8 mouse cellular contexts compared by ENCODE assay signal in the genomic region with DNA sequence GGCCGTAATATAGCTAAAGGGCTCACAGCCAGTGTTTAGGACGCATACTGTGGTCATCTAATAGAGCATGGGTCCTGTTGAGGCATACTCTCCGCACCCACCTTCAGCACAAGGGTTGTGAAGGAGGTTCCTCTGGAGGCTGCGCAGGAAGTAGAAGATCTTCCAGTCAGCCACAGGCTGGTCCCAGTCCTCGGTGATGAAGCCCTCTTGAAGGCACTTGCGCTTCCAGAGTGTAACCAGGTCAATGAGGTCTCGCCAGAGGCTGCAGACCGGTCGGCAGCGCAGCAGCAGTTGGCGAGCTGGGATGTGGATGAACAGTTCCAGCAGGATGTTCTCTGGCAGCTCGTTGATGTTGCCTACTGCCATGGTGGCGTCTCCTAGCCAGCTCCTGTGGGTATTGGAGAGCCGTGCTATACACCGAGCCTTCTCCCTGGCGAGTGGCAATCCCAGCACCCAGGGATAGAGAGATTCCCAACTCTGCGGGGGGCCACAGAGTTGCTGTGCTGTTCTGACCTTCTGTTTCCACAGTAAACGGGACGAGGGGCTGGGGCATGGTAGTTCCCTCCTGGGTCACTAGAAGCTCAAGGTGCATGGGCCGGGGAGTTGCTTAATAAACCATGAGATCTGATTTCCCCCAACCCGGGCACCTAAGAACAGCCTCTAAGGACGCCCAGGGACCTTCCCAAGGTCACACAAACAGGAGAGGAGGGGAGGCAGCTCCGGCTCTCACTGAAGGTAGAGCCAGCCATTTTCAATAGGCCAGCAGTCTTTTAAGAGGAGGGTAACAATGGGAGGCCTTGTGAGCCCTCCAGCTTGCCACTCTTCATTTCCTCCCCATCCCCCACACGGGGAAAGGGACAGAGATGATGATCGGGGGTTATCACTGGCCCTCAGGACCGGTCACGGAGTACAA. TPM values are rescaled to one million over a fixed set of nuclear protein-coding genes. Genes with fewer than 3 reads are reported as not detected.
DNase-seq lines count a peak whose midpoint lies in the region; ATAC-seq and TF ChIP-seq lines count a peak whose summit lies in the region.

No protein-coding gene starts in this region.

- H3K27ac ChIP-seq in embryonic facial prominence, embryonic 14.5 days (replicated peaks; ENCODE audit: low read depth, low read length), result no peak overlapping the region
- peak overlapping the region; percentile 65 for H3K27ac ChIP-seq in kidney, postnatal 0 days
- H3K27ac ChIP-seq in midbrain, embryonic 14.5 days (replicated peaks; ENCODE audit: low read depth, low read length), result peak overlapping the region; percentile 92

- peak overlapping the region; percentile 66 for H3K4me3 ChIP-seq in embryonic facial prominence, embryonic 14.5 days (ENCODE audit: low read depth, low read length)
- peak overlapping the region; percentile 60 for H3K4me3 ChIP-seq in kidney, postnatal 0 days (replicated peaks; ENCODE audit: low read depth, low read length)
- H3K4me3 ChIP-seq in midbrain, embryonic 14.5 days (replicated peaks; ENCODE audit: low read depth, low read length), result peak overlapping the region; percentile 76

- H3K9ac ChIP-seq in embryonic facial prominence, embryonic 14.5 days (ENCODE audit: low read depth, low read length), result peak overlapping the region; percentile 75
- peak overlapping the region; percentile 77 for H3K9ac ChIP-seq in kidney, postnatal 0 days (ENCODE audit: low read depth, low read length)
- peak overlapping the region; percentile 90 for H3K9ac ChIP-seq in midbrain, embryonic 14.5 days (replicated peaks; ENCODE audit: low read length)

- peak overlapping the region; percentile 99 for H3K4me2 ChIP-seq in embryonic facial prominence, embryonic 14.5 days (ENCODE audit: low read depth, low read length)
- peak overlapping the region; percentile 98 for H3K4me2 ChIP-seq in kidney, postnatal 0 days (ENCODE audit: low read length)
- H3K4me2 ChIP-seq in midbrain, embryonic 14.5 days (ENCODE audit: low read length), result peak overlapping the region; percentile 82

- DNase-seq in kidney, adult 11 months, result peak; percentile 45
- DNase-seq in kidney, postnatal 14 days, result no peak
- peak; percentile 47 for DNase-seq in MN1 (ENCODE audit: low spot score)
- DNase-seq in embryonic facial prominence, embryonic 14.5 days (ENCODE audit: low spot score), result no peak
- DNase-seq in kidney, postnatal 0 days (ENCODE audit: low spot score), result no peak
- peak; percentile 76 for DNase-seq in midbrain, embryonic 14.5 days
- DNase-seq in urinary bladder, adult 2 months (ENCODE audit: low spot score), result no peak

- WGBS in embryonic facial prominence, embryonic 14.5 days, result 32% methylated on average over 26 of the region's 27 CpGs
- 33% methylated on average over 27 of the region's 27 CpGs for WGBS in kidney, postnatal 0 days
- WGBS in midbrain, embryonic 14.5 days, result 19% methylated on average over 27 of the region's 27 CpGs

- ATAC-seq in embryonic facial prominence, embryonic 14.5 days (ENCODE audit: low read depth), result no peak
- ATAC-seq in kidney, postnatal 0 days (replicated peaks; ENCODE audit: low FRiP score, low read depth), result no peak
- ATAC-seq in midbrain, embryonic 14.5 days (ENCODE audit: low FRiP score, low TSS enrichment), result peak; percentile 2; the same call in 1 of the 2 replicates
- ATAC-seq in activated CD4-positive, CD25-positive, alpha-beta regulatory T cell, adult 4 months, result no peak

- H3K9me3 ChIP-seq in embryonic facial prominence, embryonic 14.5 days (ENCODE audit: control insufficient read depth, low read length), result no peaks in the 10 kb centered on the region
- H3K9me3 ChIP-seq in kidney, postnatal 0 days (replicated peaks; ENCODE audit: low read length), result no peaks in the 10 kb centered on the region
- H3K9me3 ChIP-seq in midbrain, embryonic 14.5 days (ENCODE audit: control insufficient read depth, low read length), result no peaks in the 10 kb centered on the region

- H3K4me1 ChIP-seq in embryonic facial prominence, embryonic 14.5 days (ENCODE audit: control insufficient read depth, insufficient read depth, low read length), result peaks cover 6% of the 10 kb centered on the region; the same call in 1 of the 2 replicates
- H3K4me1 ChIP-seq in kidney, postnatal 0 days (replicated peaks; ENCODE audit: insufficient read depth, low read length), result no peaks in the 10 kb centered on the region; the same call in 1 of the 2 replicates
- peaks cover 19% of the 10 kb centered on the region for H3K4me1 ChIP-seq in midbrain, embryonic 14.5 days (ENCODE audit: control insufficient read depth, insufficient read depth, low read length)

- H3K27me3 ChIP-seq in embryonic facial prominence, embryonic 14.5 days (replicated peaks; ENCODE audit: control insufficient read depth, insufficient read depth, low read length), result peaks cover 35% of the 10 kb centered on the region
- peaks cover 18% of the 10 kb centered on the region; the same call in 1 of the 2 replicates for H3K27me3 ChIP-seq in kidney, postnatal 0 days (ENCODE audit: insufficient read depth, low read length)
- peaks cover 24% of the 10 kb centered on the region for H3K27me3 ChIP-seq in midbrain, embryonic 14.5 days (ENCODE audit: control insufficient read depth, insufficient read depth, low read length)

- TF ChIP-seq CTCF in kidney, postnatal 0 days (IDR thresholded peaks at IDR 0.05; ENCODE audit: low read depth), result no peak

- peaks cover 16% of the 10 kb centered on the region; the same call in 1 of the 2 replicates for H3K36me3 ChIP-seq in embryonic facial prominence, embryonic 14.5 days (ENCODE audit: control insufficient read depth, insufficient read depth, low read length)
- H3K36me3 ChIP-seq in kidney, postnatal 0 days (ENCODE audit: insufficient read depth, low read length), result 0 out of 2 replicates have a peak, but pooled peaks cover 11% of the 10 kb centered on the region
- H3K36me3 ChIP-seq in midbrain, embryonic 14.5 days (ENCODE audit: control insufficient read depth, insufficient read depth, low read length), result peaks cover 46% of the 10 kb centered on the region

RNA-seq across cellular contexts. Expression of gene Fbxo44, which starts 1.6 kb away (rescaled TPM):
- 7.7 and 9.6 TPM in 2 replicates for polyA plus RNA-seq in embryonic facial prominence, embryonic 14.5 days (2014; fragmentation: Nextera tagmentation; extraction: Ambion mirVana)
- 30.2 and 30.5 TPM in 2 replicates for polyA plus RNA-seq in kidney, postnatal 0 days (2015; fragmentation: Nextera tagmentation; extraction: Ambion mirVana)
- 102 and 106 TPM in 2 replicates for polyA plus RNA-seq in midbrain, embryonic 14.5 days (2014; fragmentation: Nextera tagmentation; extraction: Ambion mirVana)
- polyA plus RNA-seq in urinary bladder, adult 2 months (2012; rRNA removed), result 18.3 and 19.0 TPM in 2 replicates
- 1 to 10 TPM in 1 of 2 experiments, under 1 TPM in 1; 0.29 to 6.2 TPM for polyA plus RNA-seq in activated CD4-positive, CD25-positive, alpha-beta regulatory T cell, adult 4 months (2017; shearing (Covaris generic))

RNA-seq across cellular contexts. Expression of gene Fbxo2, which starts 1.7 kb away (rescaled TPM):
- polyA plus RNA-seq in embryonic facial prominence, embryonic 14.5 days (2014; fragmentation: Nextera tagmentation; extraction: Ambion mirVana), result 5.4 and 7.9 TPM in 2 replicates
- 2.5 and 3.7 TPM in 2 replicates for polyA plus RNA-seq in kidney, postnatal 0 days (2015; fragmentation: Nextera tagmentation; extraction: Ambion mirVana)
- polyA plus RNA-seq in midbrain, embryonic 14.5 days (2014; fragmentation: Nextera tagmentation; extraction: Ambion mirVana), result 3.2 and 4.0 TPM in 2 replicates
- polyA plus RNA-seq in urinary bladder, adult 2 months (2012; rRNA removed), result 3.6 and 4.6 TPM in 2 replicates
- polyA plus RNA-seq in activated CD4-positive, CD25-positive, alpha-beta regulatory T cell, adult 4 months (2017; shearing (Covaris generic)), result not detected

RNA-seq across cellular contexts. Expression of gene Fbxo6, which starts 6.8 kb away (rescaled TPM):
- 13.8 and 15.3 TPM in 2 replicates for polyA plus RNA-seq in embryonic facial prominence, embryonic 14.5 days (2014; fragmentation: Nextera tagmentation; extraction: Ambion mirVana)
- polyA plus RNA-seq in kidney, postnatal 0 days (2015; fragmentation: Nextera tagmentation; extraction: Ambion mirVana), result 28.5 and 33.7 TPM in 2 replicates
- 18.7 and 22.8 TPM in 2 replicates for polyA plus RNA-seq in midbrain, embryonic 14.5 days (2014; fragmentation: Nextera tagmentation; extraction: Ambion mirVana)
- 66.4 and 70.1 TPM in 2 replicates for polyA plus RNA-seq in urinary bladder, adult 2 months (2012; rRNA removed)
- 10 to 100 TPM; 48.2 to 57.2 TPM for polyA plus RNA-seq in activated CD4-positive, CD25-positive, alpha-beta regulatory T cell, adult 4 months (2017; shearing (Covaris generic))

RNA-seq across cellular contexts. Expression of gene Draxin, which starts 28.2 kb away (rescaled TPM):
- 0.56 and 0.67 TPM in 2 replicates for polyA plus RNA-seq in embryonic facial prominence, embryonic 14.5 days (2014; fragmentation: Nextera tagmentation; extraction: Ambion mirVana)
- 0.14 and 0.24 TPM in 2 replicates for polyA plus RNA-seq in kidney, postnatal 0 days (2015; fragmentation: Nextera tagmentation; extraction: Ambion mirVana)
- polyA plus RNA-seq in midbrain, embryonic 14.5 days (2014; fragmentation: Nextera tagmentation; extraction: Ambion mirVana), result 21.8 and 24.7 TPM in 2 replicates
- polyA plus RNA-seq in urinary bladder, adult 2 months (2012; rRNA removed), result 0.01 and 0.04 TPM in 2 replicates
- polyA plus RNA-seq in activated CD4-positive, CD25-positive, alpha-beta regulatory T cell, adult 4 months (2017; shearing (Covaris generic)), result under 1 TPM in 1 of 2 experiments, not detected in 1; 0.11 TPM

RNA-seq across cellular contexts. Expression of gene Mad2l2, which starts 28.5 kb away (rescaled TPM):
- 51.1 and 59.8 TPM in 2 replicates for polyA plus RNA-seq in embryonic facial prominence, embryonic 14.5 days (2014; fragmentation: Nextera tagmentation; extraction: Ambion mirVana)
- polyA plus RNA-seq in kidney, postnatal 0 days (2015; fragmentation: Nextera tagmentation; extraction: Ambion mirVana), result 73.1 and 77.2 TPM in 2 replicates
- polyA plus RNA-seq in midbrain, embryonic 14.5 days (2014; fragmentation: Nextera tagmentation; extraction: Ambion mirVana), result 122 and 133 TPM in 2 replicates
- 25.3 and 28.7 TPM in 2 replicates for polyA plus RNA-seq in urinary bladder, adult 2 months (2012; rRNA removed)
- 10 to 100 TPM; 39.2 to 48.2 TPM for polyA plus RNA-seq in activated CD4-positive, CD25-positive, alpha-beta regulatory T cell, adult 4 months (2017; shearing (Covaris generic))

Comparison
In these comparisons a context has a peak if more than half of its experiments do, and no peak if none do; other contexts are left out.
1. DNase-seq: peak in kidney, adult 11 months (single experiment), MN1 (single experiment) and midbrain, embryonic 14.5 days (single experiment); none in kidney, postnatal 14 days (single experiment), embryonic facial prominence, embryonic 14.5 days (single experiment), kidney, postnatal 0 days (single experiment) and urinary bladder, adult 2 months (single experiment).
2. Peak in every context shown above with its lines, with median percentiles within 50 percentile points of each other: H3K4me2 ChIP-seq, H3K4me3 ChIP-seq and H3K9ac ChIP-seq.